Mouse (Mus musculus) CH12.LX (cell line): ENCODE results near the gene Epb41l2. TPM values are rescaled to one million over a fixed set of nuclear protein-coding genes. Genes with fewer than 3 reads are reported as not detected.

Experiments used
- DNase-seq: peaks from one replicate; pipeline ENCODE4 v3.0.0-alpha.2; 2013; ENCODE audit errors: extremely low read depth
- H3K27ac ChIP-seq: 2 replicates; pipeline ENCODE4 v1.5.1; 2012; ENCODE audit warnings: low read depth, mild to moderate bottlenecking, control low read depth, moderate library complexity; ENCODE audit not compliant: insufficient read depth
- H3K27me3 ChIP-seq: replicated peaks from 2 replicates; pipeline ENCODE3; 2012; ENCODE audit warnings: inconsistent platforms
- H3K36me3 ChIP-seq, 2 experiments: replicated peaks in 1 of 2; 2 replicates each; pipeline versions ENCODE3 to v1.6.1; 2012; ENCODE audit warnings: inconsistent platforms in 1 of 2, low read length in 1 of 2, mild to moderate bottlenecking in 1 of 2, mixed read lengths in 1 of 2, moderate library complexity in 1 of 2; ENCODE audit not compliant: control insufficient read depth in 1 of 2, insufficient read depth in 1 of 2
- H3K4me1 ChIP-seq, 2 experiments: 2 replicates each; pipeline ENCODE4 v1.6.1; 2012; ENCODE audit warnings: inconsistent platforms in 1 of 2, moderate library complexity in 1 of 2; ENCODE audit not compliant: insufficient read depth in 2 of 2, control insufficient read depth in 1 of 2
- H3K4me2 ChIP-seq: 2 replicates; pipeline ENCODE4 v1.6.1; 2012; ENCODE audit warnings: low read depth, mild to moderate bottlenecking, control low read depth; ENCODE audit not compliant: poor library complexity, insufficient read depth, severe bottlenecking
- H3K4me3 ChIP-seq, 3 experiments: fragments of 150-350 bp in 1 of 3; sonication (generic) in 1 of 3; replicated peaks in 1 of 3; 2 replicates each; pipeline versions ENCODE3 to v1.5.1; 2011 to 2012; ENCODE audit warnings: low read depth in 2 of 3, low read length in 2 of 3, mild to moderate bottlenecking in 2 of 3, moderate library complexity in 2 of 3, control low read depth in 1 of 3, improper control_type of control experiment in 1 of 3, inconsistent platforms in 1 of 3, mixed read lengths in 1 of 3; ENCODE audit not compliant: poor library complexity in 1 of 3
- H3K79me2 ChIP-seq: replicated peaks from 2 replicates; pipeline ENCODE4 v1.6.1; 2012; ENCODE audit warnings: mild to moderate bottlenecking, moderate library complexity; ENCODE audit not compliant: control insufficient read depth, poor library complexity, insufficient read depth, severe bottlenecking; ENCODE audit errors: extremely low read depth
- H3K9ac ChIP-seq: 2 replicates; pipeline ENCODE4 v1.6.1; 2012; ENCODE audit warnings: low read depth, mild to moderate bottlenecking, control low read depth, moderate library complexity; ENCODE audit not compliant: insufficient read depth
- H3K9me3 ChIP-seq: replicated peaks from 2 replicates; pipeline ENCODE3; 2012; ENCODE audit warnings: low read length, inconsistent platforms, mixed read lengths
- CHD1 ChIP-seq: IDR thresholded peaks from 2 replicates; pipeline ENCODE4 v1.6.1; 2012; ENCODE audit warnings: low read depth, low read length, improper control_type of control experiment, inconsistent platforms
- CTCF ChIP-seq, 2 experiments: IDR thresholded peaks in 1 of 2; conservative IDR thresholded peaks in 1 of 2; 2 replicates each; pipeline ENCODE4 v1.5.1; 2011 to 2012; ENCODE audit warnings: low read depth in 2 of 2, low read length in 2 of 2, improper control_type of control experiment in 1 of 2, inconsistent platforms in 1 of 2, mild to moderate bottlenecking in 1 of 2, moderate library complexity in 1 of 2
- E2F4 ChIP-seq: IDR thresholded peaks from 2 replicates; pipeline ENCODE4 v1.6.1; 2011; ENCODE audit warnings: low read depth, low read length, improper control_type of control experiment; ENCODE audit not compliant: insufficient replicate concordance
- ELF1 ChIP-seq: IDR thresholded peaks from 2 replicates; pipeline ENCODE4 v1.6.1; 2014; ENCODE audit warnings: low read depth, mild to moderate bottlenecking, inconsistent platforms, low read length, improper control_type of control experiment
- ETS1 ChIP-seq: conservative IDR thresholded peaks from 2 replicates; pipeline ENCODE4 v1.6.1; 2012; ENCODE audit warnings: low read depth, mild to moderate bottlenecking, inconsistent platforms, low read length, improper control_type of control experiment, moderate library complexity
- HCFC1 ChIP-seq: IDR thresholded peaks from 2 replicates; pipeline ENCODE4 v1.6.1; 2012; ENCODE audit warnings: low read depth, mild to moderate bottlenecking, inconsistent platforms, low read length, improper control_type of control experiment
- JUN ChIP-seq: IDR thresholded peaks from 2 replicates; pipeline ENCODE4 v1.6.1; 2011; ENCODE audit warnings: low read depth, mild to moderate bottlenecking, low read length, improper control_type of control experiment, moderate library complexity; ENCODE audit not compliant: insufficient read depth
- KAT2A ChIP-seq: IDR thresholded peaks from 2 replicates; pipeline ENCODE4 v1.6.1; 2012; ENCODE audit warnings: low read length, improper control_type of control experiment, inconsistent platforms; ENCODE audit not compliant: insufficient replicate concordance
- MAFK ChIP-seq: IDR thresholded peaks from 2 replicates; pipeline ENCODE4 v1.6.1; 2011; ENCODE audit warnings: low read length, improper control_type of control experiment; ENCODE audit not compliant: insufficient replicate concordance
- MAX ChIP-seq: IDR thresholded peaks from 2 replicates; pipeline ENCODE4 v1.6.1; 2011; ENCODE audit warnings: low read length, improper control_type of control experiment
- MAZ ChIP-seq: IDR thresholded peaks from 2 replicates; pipeline ENCODE4 v1.6.1; 2012; ENCODE audit warnings: low read depth, mild to moderate bottlenecking, inconsistent platforms, low read length, improper control_type of control experiment, moderate library complexity
- MXI1 ChIP-seq: IDR thresholded peaks from 2 replicates; pipeline ENCODE4 v1.6.1; 2011; ENCODE audit warnings: mild to moderate bottlenecking, low read depth, low read length, improper control_type of control experiment
- NELFE ChIP-seq: IDR thresholded peaks from 2 replicates; pipeline ENCODE4 v1.6.1; 2011; ENCODE audit warnings: low read depth, low read length, improper control_type of control experiment
- PAX5 ChIP-seq: IDR thresholded peaks from 2 replicates; pipeline ENCODE4 v1.6.1; 2012; ENCODE audit warnings: low read length, inconsistent platforms, mixed read lengths
- RAD21 ChIP-seq: IDR thresholded peaks from 2 replicates; pipeline ENCODE4 v1.6.1; 2011; ENCODE audit warnings: low read depth, mild to moderate bottlenecking, low read length, improper control_type of control experiment, moderate library complexity
- RCOR1 ChIP-seq: conservative IDR thresholded peaks from 2 replicates; pipeline ENCODE4 v1.6.1; 2012; ENCODE audit warnings: low read depth, mild to moderate bottlenecking, inconsistent platforms, low read length, improper control_type of control experiment
- SIN3A ChIP-seq: IDR thresholded peaks from 2 replicates; pipeline ENCODE4 v1.6.1; 2012; ENCODE audit warnings: low read length, improper control_type of control experiment, inconsistent platforms
- SMC3 ChIP-seq: IDR thresholded peaks from 2 replicates; pipeline ENCODE4 v1.6.1; 2011; ENCODE audit warnings: low read depth, low read length, improper control_type of control experiment
- UBTF ChIP-seq: IDR thresholded peaks from 2 replicates; pipeline ENCODE4 v1.6.1; 2012; ENCODE audit warnings: low read depth, mild to moderate bottlenecking, inconsistent platforms, low read length, improper control_type of control experiment, moderate library complexity
- USF2 ChIP-seq: conservative IDR thresholded peaks from 2 replicates; pipeline ENCODE4 v1.6.1; 2011; ENCODE audit warnings: low read depth, low read length, improper control_type of control experiment
- ZC3H11A ChIP-seq: IDR thresholded peaks from 2 replicates; pipeline ENCODE4 v1.6.1; 2012; ENCODE audit warnings: low read depth, mild to moderate bottlenecking, inconsistent platforms, low read length, improper control_type of control experiment
- ZKSCAN1 ChIP-seq: IDR thresholded peaks from 2 replicates; pipeline ENCODE4 v1.6.1; 2012; ENCODE audit warnings: low read depth, inconsistent platforms, low read length, improper control_type of control experiment, borderline replicate concordance
- ZMIZ1 ChIP-seq: IDR thresholded peaks from 2 replicates; pipeline ENCODE4 v1.6.1; 2012; ENCODE audit warnings: low read depth, mild to moderate bottlenecking, inconsistent platforms, low read length, improper control_type of control experiment
- ZNF384 ChIP-seq: IDR thresholded peaks from 2 replicates; pipeline ENCODE4 v1.6.1; 2012; ENCODE audit warnings: low read depth, low read length, improper control_type of control experiment, inconsistent platforms
- dilution Hi-C: fragments of 300-500 bp; cut with MboI; formaldehyde crosslinking; loops from 2 replicates; pipeline ENCODE4 v1.14.3; 2020; ENCODE audit warnings: low sequenced_read_pairs; ENCODE audit not compliant: extremely low pct_unique_long_range_greater_than_20kb, extremely low pct_ligation_motif_present
- in situ Hi-C: fragments of 300-500 bp; cut with MboI; formaldehyde crosslinking; loops from 3 replicates; pipeline ENCODE4 v1.14.3; 2019; ENCODE audit warnings: low sequenced_read_pairs, low pct_ligation_motif_present, low pct_unique_long_range_greater_than_20kb, mixed read lengths
- polyA plus RNA-seq: library from polyadenylated mRNA; unstranded; fragments of >175 nt; gene quantifications from 2 replicates; pipeline ENCODE4 v1.2.1, GENCODE M21; 2012; ENCODE audit warnings: low read depth; ENCODE audit not compliant: insufficient read length
- total RNA-seq, 2 experiments: library from RNA; depleted of rRNA; stranded (reverse); fragments of 300-350 nt in 1 of 2; fragments of >200 nt in 1 of 2; gene quantifications; 2 replicates each; pipeline ENCODE4 v1.2.3; 2012 to 2014

Gene Epb41l2
- total and polyA plus RNA-seq, 3 experiments: 24.3 to 71.2 (median 28.4) TPM

GRCm38 (mm10) chr10:25446953-25447525, 87.4 kb downstream of the Epb41l2 start:
- Histone ChIP-seq H3K79me2 (no peaks in the 10 kb centered on the region), H3K4me1 (peaks cover 5 to 21% of the 10 kb centered on the region in 2 experiments; a peak in 2 of 4 replicates), H3K27ac (no peak overlapping the region), H3K9ac (no peak overlapping the region), H3K27me3 (no peaks in the 10 kb centered on the region), H3K36me3 (peaks cover 6 to 51% of the 10 kb centered on the region in 2 experiments), H3K4me2 (no peak overlapping the region), H3K4me3 (no peak overlapping the region), H3K9me3 (no peaks in the 10 kb centered on the region)
- no peak for DNase-seq
- TF ChIP-seq E2F4: no peak
- no peak for TF ChIP-seq ZMIZ1
- TF ChIP-seq HCFC1: no peak
- no peak for TF ChIP-seq USF2
- TF ChIP-seq NELFE: no peak
- no peak for TF ChIP-seq MAFK
- TF ChIP-seq SIN3A: no peak
- no peak for TF ChIP-seq RAD21
- TF ChIP-seq ZKSCAN1: no peak
- no peak for TF ChIP-seq ETS1
- TF ChIP-seq KAT2A: no peak
- TF ChIP-seq JUN: no peak
- TF ChIP-seq CHD1: no peak
- no peak for TF ChIP-seq MAX
- no peak for TF ChIP-seq MXI1
- dilution Hi-C loops (no loop called here), in situ Hi-C loops (no loop called here)

GRCm38 (mm10) chr10:25448676-25449075, 89.1 kb downstream of the Epb41l2 start:
- in situ Hi-C loops: no loop called here
- dilution Hi-C loops: no loop called here
- TF ChIP-seq RCOR1: no peak
- no peak for TF ChIP-seq ELF1
- no peak for TF ChIP-seq PAX5
- no peak for TF ChIP-seq KAT2A
- TF ChIP-seq MAFK: no peak
- no peak for TF ChIP-seq SMC3
- TF ChIP-seq ZC3H11A: no peak
- no peak for TF ChIP-seq MAZ
- TF ChIP-seq CTCF (conservative IDR thresholded peaks at IDR 0.05 in 1 of 2, IDR thresholded peaks at IDR 0.05 in 1 of 2; ENCODE audit: low read depth in 2 of 2, low read length in 2 of 2): no peak
- TF ChIP-seq ZNF384: no peak
- TF ChIP-seq UBTF: no peak
- TF ChIP-seq E2F4: no peak
- Histone ChIP-seq H3K9me3 (no peaks in the 10 kb centered on the region), H3K79me2 (no peaks in the 10 kb centered on the region), H3K36me3 (peaks cover 4 to 52% of the 10 kb centered on the region in 2 experiments), H3K4me2 (no peak overlapping the region), H3K27me3 (no peaks in the 10 kb centered on the region), H3K4me1 (peaks cover 3 to 17% of the 10 kb centered on the region in 2 experiments; a peak in 2 of 4 replicates), H3K27ac (no peak overlapping the region), H3K9ac (no peak overlapping the region), H3K4me3 (no peak overlapping the region)
- no peak for DNase-seq
